Mouse (Mus musculus) cerebellum, adult 2 months (tissue): ENCODE results near the gene Phlda3.

ENCODE experiments used
- CTCF ChIP-seq: fragments of 200-500 bp; IDR thresholded peaks from 2 replicates; pipeline ENCODE4 v1.5.1; 2011; ENCODE audit warnings: low read depth, mild to moderate bottlenecking, control low read depth, low read length, moderate library complexity, borderline replicate concordance; ENCODE audit not compliant: insufficient read depth
- POLR2A ChIP-seq: fragments of 200-500 bp; IDR thresholded peaks from 2 replicates; pipeline ENCODE4 v1.6.1; 2011; ENCODE audit warnings: low read length, control low read depth, borderline replicate concordance; ENCODE audit not compliant: insufficient read depth

- TF ChIP-seq POLR2A, result no peak
- TF ChIP-seq CTCF, result no peak
These were observed 5.7 kb downstream of the Phlda3 start for GRCm38 (mm10) chr1:135771573-135771970.
